Mouse (Mus musculus) MEL (cell line): ENCODE data around the gene Zfp324. TPM values are rescaled to one million over a fixed set of nuclear protein-coding genes. Genes with fewer than 3 reads are reported as not detected.

ENCODE experiments used
- DNase-seq: peaks from one replicate; pipeline ENCODE4 v3.0.0; 2011; ENCODE audit warnings: low read depth, low spot score
- H3K27ac ChIP-seq: 2 replicates; pipeline ENCODE4 v1.5.1; 2012; ENCODE audit warnings: low read depth, mild to moderate bottlenecking, control low read depth, low read length, moderate library complexity; ENCODE audit not compliant: control insufficient read depth
- H3K27me3 ChIP-seq, 2 experiments: fragments of 150-350 bp in 1 of 2; sonication (generic) in 1 of 2; 2 replicates each; pipeline ENCODE4 v1.6.1; 2012; ENCODE audit warnings: low read length in 2 of 2, mild to moderate bottlenecking in 2 of 2, improper control_type of control experiment in 1 of 2, moderate library complexity in 1 of 2; ENCODE audit not compliant: insufficient read depth in 2 of 2, control insufficient read depth in 1 of 2
- H3K36me3 ChIP-seq, 2 experiments: 2 replicates each; pipeline ENCODE4 v1.6.1; 2012 to 2014; ENCODE audit warnings: low read length in 2 of 2, improper control_type of control experiment in 1 of 2, inconsistent platforms in 1 of 2, mild to moderate bottlenecking in 1 of 2; ENCODE audit not compliant: insufficient read depth in 2 of 2, control insufficient read depth in 1 of 2
- H3K4me1 ChIP-seq, 2 experiments: fragments of 150-350 bp in 1 of 2; sonication (generic) in 1 of 2; 2 replicates each; pipeline ENCODE4 v1.6.1; 2012; ENCODE audit warnings: low read length in 2 of 2, improper control_type of control experiment in 1 of 2, mild to moderate bottlenecking in 1 of 2; ENCODE audit not compliant: insufficient read depth in 2 of 2, control insufficient read depth in 1 of 2
- H3K4me3 ChIP-seq, 2 experiments: fragments of 150-350 bp in 1 of 2; sonication (generic) in 1 of 2; 2 replicates each; pipeline ENCODE4 v1.5.1; 2012; ENCODE audit warnings: low read depth in 2 of 2, low read length in 2 of 2, mild to moderate bottlenecking in 2 of 2, moderate library complexity in 2 of 2, control low read depth in 1 of 2, improper control_type of control experiment in 1 of 2; ENCODE audit not compliant: control insufficient read depth in 1 of 2, insufficient read depth in 1 of 2
- H3K79me2 ChIP-seq: 2 replicates; pipeline ENCODE4 v1.6.1; 2012; ENCODE audit warnings: mild to moderate bottlenecking, low read length, moderate library complexity; ENCODE audit not compliant: control insufficient read depth, poor library complexity, insufficient read depth
- H3K9ac ChIP-seq: 2 replicates; pipeline ENCODE4 v1.6.1; 2012; ENCODE audit warnings: low read depth, mild to moderate bottlenecking, control low read depth, low read length, moderate library complexity; ENCODE audit not compliant: control insufficient read depth, poor library complexity, severe bottlenecking
- H3K9me3 ChIP-seq: fragments of 150-350 bp; sonication (generic); replicated peaks from 2 replicates; pipeline ENCODE4 v1.6.1; 2012; ENCODE audit warnings: mild to moderate bottlenecking, low read length, improper control_type of control experiment, moderate library complexity; ENCODE audit not compliant: insufficient read depth
- BHLHE40 ChIP-seq: IDR thresholded peaks from 2 replicates; pipeline ENCODE4 v1.6.1; 2012; ENCODE audit warnings: low read depth, mild to moderate bottlenecking, inconsistent platforms, low read length, improper control_type of control experiment, borderline replicate concordance
- CHD1 ChIP-seq: IDR thresholded peaks from 2 replicates; pipeline ENCODE4 v1.6.1; 2012; ENCODE audit warnings: low read depth, mild to moderate bottlenecking, inconsistent platforms, low read length, improper control_type of control experiment
- CHD2 ChIP-seq: IDR thresholded peaks from 2 replicates; pipeline ENCODE4 v1.6.1; 2011; ENCODE audit warnings: low read length, improper control_type of control experiment
- CTCF ChIP-seq, 3 experiments: IDR thresholded peaks in 2 of 3; conservative IDR thresholded peaks in 1 of 3; 2 replicates each; pipeline ENCODE4 v1.5.1; 2011 to 2012; ENCODE audit warnings: low read length in 3 of 3, low read depth in 2 of 3, mild to moderate bottlenecking in 2 of 3, improper control_type of control experiment in 1 of 3, inconsistent platforms in 1 of 3, mixed read lengths in 1 of 3, moderate library complexity in 1 of 3; ENCODE audit not compliant: control insufficient read depth in 1 of 3, insufficient read depth in 1 of 3, poor library complexity in 1 of 3, severe bottlenecking in 1 of 3
- ELF1 ChIP-seq: IDR thresholded peaks from 2 replicates; pipeline ENCODE4 v1.6.1; 2014; ENCODE audit warnings: low read depth, mild to moderate bottlenecking, inconsistent platforms, low read length, improper control_type of control experiment, moderate library complexity
- EP300 ChIP-seq, 2 experiments: IDR thresholded peaks; 2 replicates each; pipeline ENCODE4 v1.6.1; 2011; ENCODE audit warnings: improper control_type of control experiment in 2 of 2, low read length in 2 of 2, low read depth in 1 of 2, mild to moderate bottlenecking in 1 of 2
- ETS1 ChIP-seq: IDR thresholded peaks from 2 replicates; pipeline ENCODE4 v1.6.1; 2012; ENCODE audit warnings: low read depth, mild to moderate bottlenecking, inconsistent platforms, low read length, improper control_type of control experiment, moderate library complexity
- GABPA ChIP-seq: IDR thresholded peaks from 2 replicates; pipeline ENCODE4 v1.6.1; 2012; ENCODE audit warnings: low read depth, mild to moderate bottlenecking, inconsistent platforms, low read length, improper control_type of control experiment, moderate library complexity
- GATA1 ChIP-seq: IDR thresholded peaks from 2 replicates; pipeline ENCODE4 v1.6.1; 2011; ENCODE audit warnings: low read depth, low read length, improper control_type of control experiment
- HCFC1 ChIP-seq: IDR thresholded peaks from 2 replicates; pipeline ENCODE4 v1.6.1; 2012; ENCODE audit warnings: low read depth, mild to moderate bottlenecking, inconsistent platforms, low read length, improper control_type of control experiment, moderate library complexity
- JUND ChIP-seq: IDR thresholded peaks from 2 replicates; pipeline ENCODE4 v1.6.1; 2011; ENCODE audit warnings: low read depth, mild to moderate bottlenecking, improper control_type of control experiment, low read length
- MAFK ChIP-seq: IDR thresholded peaks from 2 replicates; pipeline ENCODE4 v1.6.1; 2011; ENCODE audit warnings: low read depth, mild to moderate bottlenecking, low read length, improper control_type of control experiment, borderline replicate concordance
- MAX ChIP-seq: IDR thresholded peaks from 2 replicates; pipeline ENCODE4 v1.6.1; 2011; ENCODE audit warnings: low read length, improper control_type of control experiment
- MAZ ChIP-seq: IDR thresholded peaks from 2 replicates; pipeline ENCODE4 v1.6.1; 2012; ENCODE audit warnings: low read depth, mild to moderate bottlenecking, inconsistent platforms, low read length, improper control_type of control experiment
- MXI1 ChIP-seq: IDR thresholded peaks from 2 replicates; pipeline ENCODE4 v1.6.1; 2011; ENCODE audit warnings: mild to moderate bottlenecking, low read depth, low read length, improper control_type of control experiment
- MYB ChIP-seq: IDR thresholded peaks from 2 replicates; pipeline ENCODE4 v1.6.1; 2011; ENCODE audit warnings: mild to moderate bottlenecking, low read depth, low read length, improper control_type of control experiment
- MYC ChIP-seq: IDR thresholded peaks from 2 replicates; pipeline ENCODE4 v1.6.1; 2011; ENCODE audit warnings: low read depth, mild to moderate bottlenecking, low read length, improper control_type of control experiment, moderate library complexity
- NELFE ChIP-seq: IDR thresholded peaks from 2 replicates; pipeline ENCODE4 v1.6.1; 2011; ENCODE audit warnings: low read depth, low read length, improper control_type of control experiment
- NRF1 ChIP-seq: IDR thresholded peaks from 2 replicates; pipeline ENCODE4 v1.6.1; 2014; ENCODE audit warnings: low read depth, mild to moderate bottlenecking, inconsistent platforms, low read length, improper control_type of control experiment, moderate library complexity; ENCODE audit not compliant: poor library complexity, insufficient read depth, severe bottlenecking
- POLR2A ChIP-seq, 2 experiments: IDR thresholded peaks; 2 replicates each; pipeline ENCODE4 v1.6.1; 2011 to 2012; ENCODE audit warnings: low read length in 2 of 2, mild to moderate bottlenecking in 2 of 2, control low read depth in 1 of 2, improper control_type of control experiment in 1 of 2, low read depth in 1 of 2, moderate library complexity in 1 of 2; ENCODE audit not compliant: control insufficient read depth in 1 of 2, insufficient read depth in 1 of 2, poor library complexity in 1 of 2
- POLR2AphosphoS2 ChIP-seq: IDR thresholded peaks from 2 replicates; pipeline ENCODE4 v1.6.1; 2011; ENCODE audit warnings: low read length, improper control_type of control experiment
- POLR2AphosphoS5 ChIP-seq: IDR thresholded peaks from 2 replicates; pipeline ENCODE4 v1.6.1; 2012; ENCODE audit warnings: low read depth, borderline replicate concordance, mild to moderate bottlenecking, inconsistent platforms, low read length, moderate library complexity, mixed read lengths
- RAD21 ChIP-seq: IDR thresholded peaks from 2 replicates; pipeline ENCODE4 v1.6.1; 2011; ENCODE audit warnings: mild to moderate bottlenecking, low read depth, low read length, improper control_type of control experiment
- SIN3A ChIP-seq: IDR thresholded peaks from 2 replicates; pipeline ENCODE4 v1.6.1; 2012; ENCODE audit warnings: low read length, improper control_type of control experiment, inconsistent platforms
- TAL1 ChIP-seq: IDR thresholded peaks from 2 replicates; pipeline ENCODE4 v1.6.1; 2012; ENCODE audit warnings: mild to moderate bottlenecking, inconsistent platforms, low read length, moderate library complexity, mixed read lengths
- TBP ChIP-seq: IDR thresholded peaks from 2 replicates; pipeline ENCODE4 v1.8.0; 2011; ENCODE audit warnings: low read depth, low read length, improper control_type of control experiment
- TCF12 ChIP-seq: IDR thresholded peaks from 2 replicates; pipeline ENCODE4 v1.6.1; 2014; ENCODE audit warnings: low read depth, mild to moderate bottlenecking, inconsistent platforms, low read length, improper control_type of control experiment, moderate library complexity
- UBTF ChIP-seq: IDR thresholded peaks from 2 replicates; pipeline ENCODE4 v1.6.1; 2012; ENCODE audit warnings: low read depth, mild to moderate bottlenecking, inconsistent platforms, low read length, improper control_type of control experiment, moderate library complexity, borderline replicate concordance; ENCODE audit not compliant: insufficient read depth
- USF2 ChIP-seq, 2 experiments: IDR thresholded peaks; 2 replicates each; pipeline ENCODE4 v1.6.1; 2011 to 2012; ENCODE audit warnings: improper control_type of control experiment in 2 of 2, low read length in 2 of 2, borderline replicate concordance in 1 of 2, inconsistent platforms in 1 of 2, low read depth in 1 of 2, mild to moderate bottlenecking in 1 of 2; ENCODE audit not compliant: insufficient read depth in 1 of 2
- ZKSCAN1 ChIP-seq: IDR thresholded peaks from 2 replicates; pipeline ENCODE4 v1.6.1; 2012; ENCODE audit warnings: low read depth, mild to moderate bottlenecking, inconsistent platforms, low read length, improper control_type of control experiment, moderate library complexity
- ZMIZ1 ChIP-seq: IDR thresholded peaks from 2 replicates; pipeline ENCODE4 v1.6.1; 2012; ENCODE audit warnings: low read depth, mild to moderate bottlenecking, inconsistent platforms, low read length, improper control_type of control experiment, moderate library complexity
- polyA plus RNA-seq, 2 experiments: library from polyadenylated mRNA; stranded (reverse) in 1 of 2; unstranded in 1 of 2; fragments of >175 nt in 1 of 2; fragments of >200 nt in 1 of 2; gene quantifications; 2 replicates each; pipeline versions ENCODE4 v1.2.1 to v1.2.4; 2012; ENCODE audit warnings: low replicate concordance in 2 of 2, low read depth in 1 of 2; ENCODE audit not compliant: insufficient read length in 2 of 2, insufficient read depth in 1 of 2, missing spikeins in 1 of 2
- total RNA-seq: library from RNA; depleted of rRNA; stranded (reverse); fragments of 300-350 nt; gene quantifications from 2 replicates; pipeline ENCODE4 v1.2.3, GENCODE M21; 2012

Gene Zfp324
- total and polyA plus RNA-seq, 3 experiments: 5.2 to 9.9 TPM; not detected in 1

- Histone ChIP-seq H3K36me3 (peaks cover 14 to 18% of the 10 kb centered on the region in 2 experiments), H3K4me1 (peaks cover 0 to 10% of the 10 kb centered on the region in 2 experiments; a peak in 1 of 4 replicates), H3K27ac (no peak overlapping the region), H3K4me3 (no peak overlapping the region), H3K79me2 (peaks cover 28% of the 10 kb centered on the region), H3K27me3 (no peaks in the 10 kb centered on the region), H3K9ac (no peak overlapping the region), H3K9me3 (no peaks in the 10 kb centered on the region)
- peak; percentile 27 for DNase-seq
- no peak for TF ChIP-seq ZMIZ1
- TF ChIP-seq CHD1: no peak
- TF ChIP-seq MYC: no peak
- TF ChIP-seq MAX: no peak
- no peak for TF ChIP-seq GATA1
- no peak for TF ChIP-seq MAZ
Observed at GRCm38 (mm10) chr7:12926316-12926715, 39.3 kb upstream of the Zfp324 start.

- no peaks in the 10 kb centered on the region for H3K27me3 ChIP-seq
- H3K4me3 ChIP-seq: no peak within 1 kb of the TSS
- H3K79me2 ChIP-seq: peaks cover 22% of the 10 kb centered on the region
- H3K9ac ChIP-seq: no peak within 1 kb of the TSS
- no peak within 1 kb of the TSS for H3K27ac ChIP-seq
- peaks cover 14 to 18% of the 10 kb centered on the region in 2 experiments for H3K36me3 ChIP-seq
- H3K4me1 ChIP-seq: peaks cover 0 to 10% of the 10 kb centered on the region in 2 experiments; a peak in 1 of 4 replicates
- H3K9me3 ChIP-seq: no peaks in the 10 kb centered on the region
- DNase-seq: peak; percentile 58
- no peak for TF ChIP-seq MAFK
- no peak for TF ChIP-seq GATA1
- TF ChIP-seq USF2 (IDR thresholded peaks at IDR 0.05; ENCODE audit: borderline replicate concordance in 1 of 2, insufficient read depth in 1 of 2, low read depth in 1 of 2, low read length in 2 of 2): no peak
- TF ChIP-seq MYB: peak; percentile 41
- no peak for TF ChIP-seq ELF1
- TF ChIP-seq CTCF (IDR thresholded peaks at IDR 0.05 in 2 of 3, conservative IDR thresholded peaks at IDR 0.05 in 1 of 3; ENCODE audit: control insufficient read depth in 1 of 3, insufficient read depth in 1 of 3, low read depth in 2 of 3, low read length in 3 of 3, poor library complexity in 1 of 3, severe bottlenecking in 1 of 3): no peak
- TF ChIP-seq POLR2AphosphoS5: no peak; the same call in 1 of the 2 replicates
- peak; percentile 21 to 86; a peak in 3 of 4 replicates for TF ChIP-seq POLR2A (IDR thresholded peaks at IDR 0.05; ENCODE audit: control insufficient read depth in 1 of 2, insufficient read depth in 1 of 2, low read depth in 1 of 2, low read length in 2 of 2, poor library complexity in 1 of 2)
- no peak for TF ChIP-seq TAL1
- TF ChIP-seq SIN3A: no peak
- no peak for TF ChIP-seq HCFC1
- no peak for TF ChIP-seq TCF12
- no peak for TF ChIP-seq MAX
- no peak for TF ChIP-seq NELFE
- peak; percentile 95 for TF ChIP-seq POLR2AphosphoS2
- no peak for TF ChIP-seq ETS1
- peak; percentile 29; the same call in 1 of the 2 replicates for TF ChIP-seq CHD2
- TF ChIP-seq RAD21: no peak
- no peak for TF ChIP-seq MAZ
- TF ChIP-seq BHLHE40: no peak
- TF ChIP-seq ZKSCAN1: no peak
- TF ChIP-seq JUND: no peak
- TF ChIP-seq MXI1: no peak
- TF ChIP-seq TBP: no peak
- TF ChIP-seq EP300 (IDR thresholded peaks at IDR 0.05; ENCODE audit: low read depth in 1 of 2, low read length in 2 of 2): no peak
- no peak; the same call in 1 of the 2 replicates for TF ChIP-seq ZMIZ1
- no peak for TF ChIP-seq UBTF
- TF ChIP-seq NRF1: no peak
- TF ChIP-seq GABPA: no peak
Observed at GRCm38 (mm10) chr7:12927191-12927680, 38.4 kb upstream of the Zfp324 start, which contains the start of gene Rnf225. Gene Rnf225, plus strand, starts transcription at chr7:12927416.
